Mouse (Mus musculus): ENCODE measurements around the gene R3hcc1l.

R3hcc1l gene

DNA sequence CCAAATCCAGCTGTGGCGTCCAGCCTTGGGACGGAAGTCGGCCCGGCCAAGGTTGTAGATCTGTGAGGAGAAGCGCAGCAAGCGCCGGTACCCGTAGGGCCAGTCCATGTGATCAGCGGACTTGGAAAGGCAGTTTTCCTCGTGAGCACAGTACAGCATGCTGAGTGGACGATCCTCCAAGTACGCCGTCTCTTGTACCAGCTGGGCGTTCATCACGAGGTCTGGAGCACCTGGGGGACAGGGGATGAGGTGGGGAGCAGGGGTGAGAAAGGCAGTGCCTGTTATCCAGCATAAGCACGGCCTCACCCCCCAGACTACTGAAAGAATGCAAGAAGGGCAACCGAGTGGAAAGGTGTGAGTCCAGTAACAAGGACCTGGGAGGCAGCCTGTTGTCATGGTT is 81.3 kb downstream of the R3hcc1l start:
- no peak for DNase-seq (ENCODE audit: low read depth, low spot score)

DNA sequence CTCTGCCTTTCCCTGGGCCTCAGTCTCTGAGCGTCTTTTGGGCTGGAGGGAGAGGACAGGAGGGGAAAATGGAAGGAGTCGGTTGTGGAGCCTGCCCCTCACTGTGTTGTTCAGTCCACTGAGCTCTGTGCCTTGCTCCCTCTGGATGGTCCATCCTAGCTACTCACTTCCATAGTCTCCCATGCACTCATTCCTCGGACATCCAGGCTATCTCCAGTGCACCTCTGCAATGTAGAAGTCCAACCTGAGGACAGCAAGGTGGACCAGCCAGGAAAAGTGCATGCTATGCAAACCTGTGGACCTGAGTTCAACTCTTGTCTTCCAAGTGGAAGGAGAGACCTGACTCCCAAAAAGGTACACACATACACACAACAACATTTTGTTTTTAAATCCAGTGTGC is 82.0 kb downstream of the R3hcc1l start:
- no peak for DNase-seq (ENCODE audit: low read depth, low spot score)

DNA sequence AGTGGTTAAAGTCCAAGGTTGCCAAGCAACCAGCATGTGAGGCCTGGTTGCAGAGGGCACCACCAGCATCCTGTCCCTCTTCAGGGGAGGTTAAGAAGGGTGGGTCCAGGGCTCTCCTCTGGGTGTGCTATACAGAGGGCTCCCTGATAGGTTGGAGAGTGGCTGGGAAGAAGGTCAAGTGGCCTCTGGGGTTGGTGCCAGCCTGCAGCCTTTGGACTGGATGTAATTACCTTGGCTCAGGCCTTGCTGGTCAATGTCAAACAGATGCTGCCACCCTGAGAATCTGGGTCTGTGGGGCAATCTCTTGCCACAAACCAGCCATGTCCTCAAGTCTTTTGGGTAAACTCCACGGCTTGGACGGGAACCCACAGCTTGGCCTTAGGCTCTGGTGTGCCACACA is 82.9 kb downstream of the R3hcc1l start:
- no peak for DNase-seq (ENCODE audit: low read depth, low spot score)

DNA sequence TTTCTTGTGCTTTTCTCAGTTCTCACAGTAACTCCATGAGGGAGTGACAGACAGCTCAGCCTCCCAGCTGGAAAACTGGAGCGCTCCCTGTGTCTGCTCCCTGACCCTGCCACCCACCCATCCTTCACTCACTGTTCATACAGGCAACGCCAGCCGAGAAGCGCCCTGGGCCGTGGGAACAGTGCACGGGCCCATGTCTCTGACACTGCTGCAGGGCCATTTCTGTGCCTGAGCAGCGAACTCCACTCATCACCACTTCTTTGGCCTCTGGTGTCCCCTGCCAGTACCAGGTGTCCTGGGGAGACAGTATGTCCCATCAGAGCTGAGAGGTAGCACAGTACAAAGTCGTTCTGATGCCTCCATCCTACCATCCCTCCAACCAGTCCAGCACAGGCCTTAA is 83.5 kb downstream of the R3hcc1l start:
- no peak for DNase-seq (ENCODE audit: low read depth, low spot score)

DNA sequence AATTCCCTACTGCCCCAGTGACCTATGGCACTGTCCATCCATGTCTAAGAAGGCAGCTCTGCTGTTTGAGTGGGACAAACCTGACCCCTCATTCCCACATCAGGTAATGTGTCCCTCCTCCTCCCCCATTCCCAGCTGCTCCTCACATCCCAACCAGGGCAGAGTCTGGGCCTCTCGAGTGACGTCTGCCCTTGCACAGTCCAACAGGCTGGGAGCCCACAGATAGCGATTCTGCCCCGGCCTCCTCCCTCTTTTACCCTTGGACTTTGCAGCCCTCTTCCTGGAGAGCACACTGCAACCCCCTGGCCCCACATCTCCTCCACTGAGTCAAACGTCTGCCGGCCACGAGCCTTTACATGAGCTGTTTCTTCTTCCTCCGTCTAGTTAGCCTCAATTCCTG is 84.0 kb downstream of the R3hcc1l start:
- DNase-seq (ENCODE audit: low read depth, low spot score), result no peak

DNA sequence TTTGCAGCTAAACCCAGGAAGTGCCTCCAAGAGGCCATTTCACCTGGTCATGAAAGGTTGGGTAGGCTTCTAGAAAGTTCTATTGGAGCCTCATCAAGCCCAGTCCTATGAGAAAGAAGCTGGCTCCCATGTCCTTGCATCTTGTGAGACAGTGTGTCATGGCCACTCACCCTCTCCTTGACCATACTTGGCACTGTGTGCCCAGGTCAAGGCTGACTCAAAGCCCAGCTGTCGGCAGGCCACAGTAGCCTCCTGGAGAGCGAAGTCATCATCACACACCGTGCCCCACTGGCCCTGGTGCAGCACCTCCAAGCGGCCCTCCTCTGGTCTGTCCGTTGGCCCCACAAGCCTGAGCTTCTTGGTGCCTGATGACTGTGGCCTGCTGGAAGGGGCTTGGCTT is 89.5 kb downstream of the R3hcc1l start:
- DNase-seq (ENCODE audit: low read depth, low spot score), result no peak

DNA sequence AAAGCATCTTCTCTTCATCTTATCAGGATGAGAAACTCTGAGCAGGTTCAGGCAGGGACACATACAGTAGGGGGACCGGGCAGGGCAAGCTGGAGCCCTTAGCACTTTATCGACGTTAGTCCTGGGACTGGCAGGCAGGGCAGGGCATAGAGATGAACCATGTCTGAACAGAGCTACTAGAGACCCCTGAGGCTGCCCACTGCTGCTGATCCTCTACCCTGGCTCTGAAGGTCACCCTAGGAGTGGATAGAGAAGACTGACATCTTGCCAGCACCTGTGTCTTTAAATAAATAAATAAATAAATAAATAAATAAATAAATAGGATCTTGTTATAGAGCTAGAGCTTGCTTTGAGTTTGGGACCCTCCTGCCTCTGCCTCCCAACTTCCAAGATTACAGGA is 91.2 kb downstream of the R3hcc1l start:
- no peak for DNase-seq (ENCODE audit: low read depth, low spot score)

DNA sequence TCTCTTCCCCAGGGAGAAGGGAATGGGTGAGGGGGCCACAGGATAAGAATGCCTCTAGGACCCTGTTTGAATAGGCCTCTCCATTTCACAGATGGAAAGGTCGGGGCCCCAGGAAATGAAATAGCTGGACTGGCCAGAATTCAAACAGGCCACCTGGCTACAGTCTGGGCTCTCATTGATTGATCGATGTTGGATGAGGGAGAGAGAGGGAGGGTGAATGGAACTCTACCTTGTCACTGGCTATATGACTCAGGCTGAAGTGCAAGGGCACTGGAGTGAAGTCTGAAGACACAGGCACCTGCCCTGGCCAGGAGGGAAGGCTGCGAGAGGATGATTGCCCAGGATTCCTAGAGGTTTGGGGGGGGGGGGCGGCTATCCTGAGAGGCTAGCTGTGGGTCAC is 93.2 kb downstream of the R3hcc1l start:
- no peak for DNase-seq (ENCODE audit: low read depth, low spot score)

DNA sequence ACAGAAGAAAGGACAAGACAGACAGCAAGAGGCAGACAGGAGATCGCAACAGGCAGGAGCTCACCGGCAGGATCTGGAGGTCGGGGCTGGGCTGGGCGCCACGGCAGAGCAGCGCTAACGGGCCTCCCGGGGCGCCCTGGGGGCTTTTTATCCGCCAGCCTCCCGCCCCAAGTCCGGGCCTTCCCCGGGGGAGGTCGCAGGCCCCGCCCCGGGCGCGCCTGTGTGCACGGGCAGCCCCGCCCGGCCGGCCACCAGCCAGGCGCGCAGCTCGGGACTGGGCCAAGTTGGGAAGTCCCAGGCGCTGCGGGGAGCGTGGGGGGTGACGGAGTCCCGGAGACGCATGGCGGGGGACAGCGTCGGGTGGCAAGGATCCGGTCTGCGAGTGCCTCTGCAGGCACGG is 94.1 kb downstream of the R3hcc1l start, which contains the start of gene Loxl4:
TSS of gene Loxl4 (minus strand) at position 160 of the 400 bp plus-strand sequence.
- no peak for DNase-seq (ENCODE audit: low read depth, low spot score)

DNA sequence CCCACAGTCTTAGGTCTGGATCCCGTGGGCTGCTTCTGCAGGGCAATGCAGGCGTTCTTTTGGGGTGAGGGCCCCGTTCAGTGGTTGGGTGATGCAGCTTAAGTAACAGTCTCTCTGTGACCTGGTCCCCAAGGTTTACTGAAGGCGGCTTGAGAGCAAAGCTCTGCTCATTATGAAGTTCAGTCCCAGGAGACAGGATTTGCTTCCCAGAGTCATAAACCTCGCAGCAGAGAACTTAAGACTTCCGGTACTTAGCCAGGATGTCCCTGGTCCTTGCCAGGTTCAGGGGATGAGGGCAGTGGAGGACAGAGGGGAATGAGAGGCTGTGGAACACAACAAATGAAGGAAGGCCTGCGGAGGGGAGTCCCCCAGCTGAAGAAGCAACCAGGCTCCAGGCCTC is 94.6 kb downstream of the R3hcc1l start:
- no peak for DNase-seq (ENCODE audit: low read depth, low spot score)

DNA sequence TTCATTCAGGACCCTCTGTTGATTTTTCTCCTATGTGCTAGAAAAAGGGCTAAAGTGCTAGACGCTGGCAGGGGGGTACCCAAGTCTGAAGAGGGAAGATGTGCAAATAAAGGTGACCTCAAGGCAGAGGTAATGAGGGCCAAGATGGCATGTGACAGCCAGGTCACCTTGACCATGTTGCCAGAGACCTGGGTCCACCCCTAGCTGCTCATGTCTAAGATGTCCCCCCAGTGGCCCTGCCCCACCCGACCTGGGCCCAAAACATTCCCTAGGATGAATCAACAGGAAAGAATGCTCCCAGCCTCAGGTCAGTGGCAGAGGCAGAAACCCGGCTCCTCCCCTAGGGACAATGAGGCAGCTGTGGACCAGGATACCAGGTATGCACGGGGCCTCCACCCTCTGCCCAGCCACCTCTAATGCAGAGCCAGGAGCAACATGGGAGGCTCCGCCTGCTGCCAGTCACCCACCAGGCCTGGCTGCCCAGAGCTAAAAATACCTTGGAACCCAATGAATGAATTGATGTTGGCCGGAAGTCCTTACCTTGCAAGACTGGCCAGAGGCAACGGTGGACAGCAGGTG is 95.2 kb downstream of the R3hcc1l start:
- DNase-seq (ENCODE audit: low read depth, low spot score), result no peak

DNA sequence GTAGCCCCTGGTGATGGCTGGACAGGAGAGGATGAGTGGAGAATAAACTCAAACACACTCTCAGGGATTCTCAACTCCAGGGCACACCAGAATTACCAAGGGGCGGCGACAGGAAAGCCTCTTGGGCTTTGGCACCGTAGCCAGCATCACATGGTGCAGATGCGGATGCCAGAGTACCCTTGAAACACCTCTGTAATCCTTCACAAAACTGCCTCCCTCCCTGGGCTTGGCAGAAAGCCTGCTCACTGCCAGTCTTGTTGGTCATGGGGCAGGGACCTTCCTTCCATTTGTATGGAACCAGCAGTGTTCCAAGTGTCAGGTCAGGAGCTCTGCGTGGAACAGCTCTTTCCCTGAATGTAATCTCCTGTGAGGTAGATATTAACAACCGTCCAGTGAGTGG is 109.5 kb downstream of the R3hcc1l start:
- no peak for DNase-seq (ENCODE audit: low read depth, low spot score)

DNA sequence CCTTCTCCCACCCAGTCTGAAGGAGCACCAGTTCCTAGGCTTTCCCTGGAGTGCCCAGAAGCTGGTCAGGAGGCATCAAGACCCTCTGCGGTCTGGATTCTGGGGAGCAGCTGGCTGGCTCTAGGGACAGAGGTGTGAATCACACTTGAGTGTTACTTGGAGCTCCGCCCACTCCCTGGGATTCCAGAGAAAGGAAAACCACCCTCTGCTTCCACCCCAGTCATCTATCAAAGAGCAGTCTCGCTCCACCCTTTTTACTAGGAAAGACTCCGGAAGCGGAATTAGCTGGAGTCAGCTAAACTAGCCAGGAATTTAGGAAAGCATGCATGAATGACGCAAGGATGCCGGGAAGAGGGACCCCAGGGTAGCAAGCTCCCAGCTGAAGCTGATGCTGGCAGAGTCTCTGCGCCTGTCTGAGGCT is 113.0 kb downstream of the R3hcc1l start:
- peak; percentile 78 for DNase-seq (ENCODE audit: low read depth, low spot score)

DNA sequence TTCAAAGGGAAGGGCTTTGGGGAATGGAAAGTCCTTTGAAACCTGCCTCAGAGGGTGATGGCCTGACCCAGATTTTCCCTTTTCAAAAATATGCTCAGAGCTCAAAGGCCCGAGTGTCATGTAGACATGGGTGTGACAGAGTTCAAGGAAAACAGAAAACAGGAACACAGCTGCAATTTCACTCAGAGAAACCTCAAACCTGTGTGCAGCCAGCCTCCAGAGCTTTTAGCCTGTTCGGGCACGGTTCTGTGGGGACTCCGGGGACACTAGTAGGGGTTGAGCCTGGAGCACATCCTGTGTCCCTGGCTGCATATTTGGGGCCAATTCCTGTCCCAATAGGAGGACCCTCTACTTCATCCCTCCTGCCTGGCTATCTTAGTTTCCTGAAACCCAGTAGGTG is 113.7 kb downstream of the R3hcc1l start:
- DNase-seq (ENCODE audit: low read depth, low spot score), result no peak

DNA sequence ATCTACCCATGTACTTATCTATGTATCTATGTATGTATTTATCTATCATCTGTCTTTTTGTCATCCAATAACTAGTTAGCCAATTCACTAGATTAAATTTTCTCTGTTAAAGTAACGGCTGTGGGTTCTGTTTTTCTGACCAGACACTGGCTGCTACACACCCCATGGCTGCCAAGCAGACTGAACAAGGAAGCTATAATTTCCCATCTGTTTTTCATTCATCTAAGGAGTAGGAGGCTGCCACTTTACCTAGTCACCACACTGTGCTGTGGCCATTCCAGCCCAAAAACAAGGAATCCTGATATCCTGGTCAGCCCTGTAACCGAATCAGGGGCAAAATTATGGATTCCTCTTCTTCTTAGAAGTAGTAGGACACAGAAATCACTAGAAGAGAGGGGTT is 115.1 kb downstream of the R3hcc1l start:
- no peak for DNase-seq (ENCODE audit: low read depth, low spot score)

DNA sequence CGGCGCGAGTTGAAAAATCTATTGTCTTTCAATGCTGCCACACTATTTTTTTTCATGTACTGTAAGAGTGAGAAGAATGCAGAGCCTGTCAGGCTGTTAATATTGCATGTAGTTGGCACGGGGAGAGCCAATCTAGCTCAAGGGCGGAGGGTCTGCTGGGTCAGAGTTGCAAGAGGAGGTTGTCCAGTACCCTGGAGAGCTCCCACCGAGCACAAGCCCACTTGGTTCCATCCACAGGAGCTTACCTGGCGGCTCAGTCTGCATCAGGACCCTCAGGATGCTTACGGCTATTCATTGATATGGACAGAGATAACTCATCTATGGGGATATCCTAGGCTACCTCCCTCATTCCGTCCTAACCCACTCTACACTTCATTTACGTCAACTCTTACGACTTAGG is 118.1 kb downstream of the R3hcc1l start:
- peak; percentile 69 for DNase-seq (ENCODE audit: low read depth, low spot score)

DNA sequence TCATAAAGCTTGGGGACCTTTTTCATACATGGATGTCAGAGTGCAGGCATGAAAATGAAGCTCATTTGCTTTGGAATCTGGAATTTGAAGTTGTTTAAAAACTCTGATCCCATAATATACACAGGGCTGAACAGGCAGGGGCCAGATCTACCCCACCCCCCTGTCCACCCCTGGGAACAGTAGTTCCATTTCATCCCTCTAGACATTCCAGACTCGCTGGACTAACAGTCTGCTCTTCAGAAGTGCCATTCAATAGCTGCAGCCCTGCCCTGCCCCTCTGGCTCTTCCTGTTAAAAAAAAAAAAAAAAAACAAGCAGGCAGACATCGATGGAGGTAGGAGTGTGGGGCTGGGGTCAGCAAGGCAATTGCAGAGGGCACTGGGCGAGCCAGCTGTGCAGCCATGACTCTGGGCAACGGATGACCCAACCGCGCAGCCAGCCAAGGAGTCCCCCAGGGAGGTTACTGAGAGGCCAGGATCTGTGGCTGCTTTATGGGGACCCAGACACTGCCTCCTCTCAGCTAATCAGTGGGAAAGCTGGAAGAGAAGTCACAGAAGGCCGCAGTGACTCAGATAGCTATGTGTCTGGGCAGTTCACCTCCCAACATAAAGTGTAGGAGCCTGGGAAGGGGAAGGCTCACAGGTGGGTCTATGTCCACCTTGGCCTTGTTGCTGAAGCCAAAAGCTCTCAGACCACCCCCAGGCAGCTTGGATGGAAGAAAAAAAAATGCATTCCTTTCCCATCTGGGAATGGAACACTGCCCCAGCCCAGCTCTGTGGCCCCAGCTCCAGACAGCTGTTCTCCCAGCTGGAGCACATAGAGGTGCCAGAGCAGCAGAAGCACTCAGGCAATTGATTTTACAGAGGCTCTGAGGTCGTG is 120.3 kb downstream of the R3hcc1l start:
- no peak for DNase-seq (ENCODE audit: low read depth, low spot score)

DNA sequence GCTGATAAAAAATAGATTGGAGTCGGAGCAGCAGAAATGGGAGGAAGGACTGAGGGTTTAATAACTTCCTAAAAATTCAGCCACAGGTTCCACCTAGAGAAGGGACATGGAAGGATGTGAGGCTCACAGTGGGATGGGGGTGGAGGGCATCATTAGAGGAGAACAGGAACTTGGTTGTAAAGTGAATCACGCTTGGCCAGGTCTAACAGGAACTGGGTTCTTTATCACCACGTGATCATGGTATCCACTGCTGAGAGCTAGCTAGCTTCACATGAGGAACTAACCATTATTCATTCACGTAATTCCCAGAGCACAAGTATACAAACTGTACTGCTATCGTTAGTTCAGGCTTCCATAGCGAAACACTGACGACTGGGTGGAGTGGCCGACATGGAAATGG is 121.0 kb downstream of the R3hcc1l start:
- no peak for DNase-seq (ENCODE audit: low read depth, low spot score)

DNA sequence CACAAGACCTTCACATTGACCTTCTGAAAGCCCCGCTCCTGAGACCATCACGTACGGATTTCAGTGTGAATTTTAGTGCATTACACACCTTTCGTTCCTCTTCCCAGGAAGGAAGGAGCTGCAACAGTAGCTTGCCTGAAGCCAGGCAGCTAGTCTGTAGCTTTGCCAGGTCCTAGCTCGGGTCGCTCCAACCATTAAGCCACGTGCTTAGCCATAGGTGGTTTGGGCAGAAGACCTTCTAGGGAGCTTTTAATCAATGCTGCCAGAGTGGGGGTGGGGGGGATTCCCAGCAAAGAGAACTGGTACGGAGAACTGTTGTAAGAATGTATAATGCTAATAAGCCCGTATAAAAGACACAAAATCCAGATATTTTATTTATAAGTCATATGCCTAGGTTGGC is 121.7 kb downstream of the R3hcc1l start:
- DNase-seq (ENCODE audit: low read depth, low spot score), result no peak
